Mouse (Mus musculus) megakaryocyte, embryonic 14.5 days (primary cell): Measurements from ENCODE around the gene Cpb2.

Source experiments
- FLI1 ChIP-seq: IDR thresholded peaks from 2 replicates; pipeline ENCODE4 v1.6.1; 2012; ENCODE audit warnings: low read length, inconsistent platforms, mixed read lengths
- GATA1 ChIP-seq: IDR thresholded peaks from 3 replicates; pipeline ENCODE4 v1.6.1; 2012; ENCODE audit warnings: mixed read lengths, low read length, inconsistent platforms, borderline replicate concordance

DNA sequence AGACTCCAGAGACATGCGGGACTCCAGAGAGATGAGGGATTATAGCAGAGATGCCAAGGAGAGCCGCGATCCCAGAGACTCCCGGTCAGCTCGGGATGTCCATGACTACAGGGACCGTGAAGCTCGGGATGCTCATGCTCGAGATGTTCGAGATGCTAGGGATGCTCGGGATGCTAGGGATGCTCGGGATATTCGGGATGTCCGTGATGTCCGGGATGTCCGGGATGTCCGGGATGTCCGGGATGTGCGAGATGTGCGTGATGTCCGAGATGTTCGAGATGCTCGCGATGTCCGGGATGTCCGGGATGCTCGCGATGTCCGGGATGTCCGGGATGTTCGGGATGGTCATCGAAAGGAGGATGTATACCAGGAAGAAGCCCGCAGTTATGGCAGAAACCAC is 81.3 kb downstream of the Cpb2 start:
- TF ChIP-seq GATA1 (no peak), FLI1 (no peak)
